Mouse (Mus musculus): ENCODE results near the gene Adgrl3.

DNA sequence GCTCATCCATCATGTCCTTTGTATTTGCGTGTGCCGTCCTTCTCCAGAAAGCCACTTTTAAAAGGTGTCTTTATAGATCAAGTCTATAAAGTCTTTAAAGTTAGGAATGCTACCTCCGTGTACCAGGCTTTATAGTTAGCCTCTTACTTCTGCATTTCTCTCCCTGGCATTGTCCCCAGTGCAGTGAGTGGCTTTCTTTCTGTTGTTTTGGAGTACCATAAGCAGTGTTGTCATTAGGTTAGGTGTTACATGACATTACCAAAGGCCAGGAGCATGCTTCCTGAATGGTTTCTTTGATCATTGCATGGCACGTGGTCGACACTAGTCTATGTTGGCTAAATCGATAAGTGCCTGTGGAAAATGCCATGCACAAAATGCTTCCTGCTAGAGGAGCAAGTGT is 48.2 kb downstream of the Adgrl3 start:
- TF ChIP-seq CTCF (IDR thresholded peaks at IDR 0.05; ENCODE audit: control insufficient read depth, insufficient read depth, insufficient replicate concordance, low read depth, low read length), result no peak
- TF ChIP-seq POLR2A (IDR thresholded peaks at IDR 0.05; ENCODE audit: control insufficient read depth, low read depth, low read length), result no peak
